Mouse (Mus musculus): ENCODE results near the gene Yipf3.

Yipf3 gene

DNA sequence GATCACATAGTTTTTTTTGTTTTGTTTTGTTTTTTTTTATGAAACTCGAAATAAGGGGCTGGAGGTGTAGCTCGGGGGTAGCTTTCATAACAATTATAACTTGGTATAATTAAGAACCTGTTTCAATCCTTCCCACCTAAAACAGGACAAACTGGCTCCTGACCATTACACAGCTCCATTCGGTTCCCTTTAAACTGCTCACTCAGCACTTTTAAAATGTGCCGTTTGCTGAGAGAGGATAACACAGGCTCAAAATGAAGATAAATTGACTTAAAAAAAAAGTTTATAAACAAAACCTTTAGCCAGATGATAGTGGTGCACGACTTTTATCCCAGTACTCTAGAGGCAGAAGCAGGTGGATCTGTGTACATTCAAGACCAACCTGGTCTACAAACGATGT, 37.5 kb downstream of the Yipf3 start:
- DNase-seq, result no peak

DNA sequence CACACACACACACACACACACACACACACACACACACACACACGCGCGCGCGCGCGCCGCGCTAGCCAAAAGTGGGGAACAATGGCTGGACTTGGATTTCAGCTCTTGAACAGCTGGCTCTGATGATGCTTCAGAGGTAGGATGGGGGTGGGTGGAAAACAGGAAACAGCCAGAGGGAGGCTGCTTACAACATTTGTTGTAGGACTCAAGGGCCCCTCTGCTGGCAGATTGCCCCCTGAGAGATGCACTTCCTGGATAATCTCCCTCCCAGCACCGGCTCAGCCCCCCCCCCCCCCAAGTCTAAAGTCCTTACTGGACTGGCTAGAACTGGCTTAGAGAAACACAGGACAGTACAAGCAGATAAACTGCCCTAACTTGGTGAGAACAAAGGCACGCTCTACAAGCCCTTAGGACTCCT, 39.8 kb downstream of the Yipf3 start:
- peak; percentile 34 for DNase-seq

GRCm38 (mm10) chr17:46296601-46297000, 48.7 kb downstream of the Yipf3 start:
- DNase-seq, result no peak

DNA sequence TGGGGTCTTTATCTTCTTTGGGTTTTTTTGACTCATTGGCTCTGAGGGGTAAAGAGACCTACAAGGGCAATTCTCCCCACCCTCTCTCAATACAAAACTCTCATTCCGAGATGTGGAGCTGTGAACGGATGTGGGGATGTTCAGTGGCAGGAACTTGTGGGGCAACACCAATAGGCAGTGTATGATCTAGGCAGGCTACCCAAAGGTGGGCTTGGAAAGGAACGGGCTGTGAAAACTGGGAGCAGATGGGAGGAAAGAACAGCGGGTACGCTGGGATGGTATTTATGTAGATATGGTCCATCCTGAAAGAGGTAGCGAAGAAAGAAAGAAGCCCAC, 49.1 kb downstream of the Yipf3 start:
- no peak for DNase-seq

DNA sequence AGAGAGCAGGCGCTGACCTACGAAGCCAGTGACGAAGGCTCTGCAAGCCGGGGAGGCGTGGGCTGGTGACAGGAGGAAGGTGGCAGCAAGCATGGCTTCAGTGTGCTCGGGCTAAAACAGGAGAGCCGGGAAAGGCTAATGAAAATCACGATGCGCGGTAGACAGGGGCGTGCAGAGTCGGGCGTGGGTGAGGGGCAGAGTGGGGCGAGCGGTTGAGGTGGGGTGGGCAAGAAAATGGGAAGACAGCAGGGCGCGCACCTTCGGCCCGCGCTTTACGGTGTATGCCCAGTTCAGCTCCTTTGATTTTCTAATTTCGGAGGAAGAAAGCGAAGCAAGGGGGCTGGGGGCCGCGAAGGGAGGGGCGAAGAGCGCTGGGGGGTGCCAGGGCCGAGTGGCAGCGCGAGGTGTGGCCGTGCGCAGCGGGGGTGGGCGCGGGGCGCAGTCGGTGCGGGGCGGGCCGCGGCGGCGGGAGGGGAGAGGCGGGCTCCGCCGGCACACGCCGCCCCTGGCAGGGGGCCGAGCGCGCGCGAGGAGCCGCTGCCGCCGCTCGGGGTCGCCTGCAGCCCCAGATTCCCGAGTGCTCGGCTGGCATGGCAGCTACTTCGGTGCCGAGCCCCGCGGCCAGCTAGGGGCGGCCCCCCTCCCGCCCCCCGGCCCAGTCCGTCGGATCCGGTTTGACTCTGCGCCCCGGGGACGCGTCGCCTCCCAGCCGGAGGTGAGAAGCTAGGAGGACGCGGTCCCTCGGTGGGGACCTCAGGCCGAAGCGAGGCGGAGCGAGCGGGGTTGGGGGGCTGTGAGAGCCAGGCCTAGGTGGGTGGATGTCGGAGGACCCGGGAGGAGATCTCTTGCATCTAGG, 49.7 kb downstream of the Yipf3 start, which contains the start of gene Dlk2:
Dlk2 (plus strand) TSS at position 58 of the 856 bp plus-strand sequence.
- no peak for DNase-seq

DNA sequence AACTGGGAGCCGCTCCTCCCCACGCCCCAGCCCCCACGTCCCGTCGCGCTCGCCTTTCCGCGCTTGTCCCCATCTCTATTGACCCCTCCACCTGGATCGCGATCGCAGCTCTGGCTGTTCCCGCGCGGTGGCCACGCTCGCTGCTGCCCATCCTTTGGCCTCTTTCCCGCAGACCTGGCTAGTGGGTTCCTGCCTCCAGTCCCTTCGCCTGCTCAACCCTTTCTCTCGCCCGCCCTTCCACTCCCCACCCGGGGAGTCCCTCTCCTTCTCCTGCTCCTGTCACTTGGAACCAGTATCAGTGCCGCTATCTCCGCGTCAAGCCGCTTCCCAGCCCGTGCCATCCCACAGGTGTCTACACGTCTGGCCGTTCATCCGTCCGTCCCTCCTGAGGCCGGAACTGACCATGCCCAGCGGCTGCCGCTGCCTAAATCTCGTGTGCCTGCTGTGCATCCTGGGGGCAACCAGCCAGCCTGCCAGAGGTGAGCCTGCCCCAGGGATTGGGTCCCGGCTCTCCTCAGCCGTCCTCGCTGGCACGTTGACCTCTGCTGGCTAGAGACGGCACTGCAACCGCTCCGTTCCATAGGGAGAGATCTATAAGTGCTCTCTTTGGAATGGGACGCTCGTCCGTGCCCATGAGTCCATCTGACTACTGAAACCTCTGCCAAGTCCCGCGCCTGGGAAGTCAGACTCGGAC, 50.5 kb downstream of the Yipf3 start:
- DNase-seq, result peak; percentile 77

DNA sequence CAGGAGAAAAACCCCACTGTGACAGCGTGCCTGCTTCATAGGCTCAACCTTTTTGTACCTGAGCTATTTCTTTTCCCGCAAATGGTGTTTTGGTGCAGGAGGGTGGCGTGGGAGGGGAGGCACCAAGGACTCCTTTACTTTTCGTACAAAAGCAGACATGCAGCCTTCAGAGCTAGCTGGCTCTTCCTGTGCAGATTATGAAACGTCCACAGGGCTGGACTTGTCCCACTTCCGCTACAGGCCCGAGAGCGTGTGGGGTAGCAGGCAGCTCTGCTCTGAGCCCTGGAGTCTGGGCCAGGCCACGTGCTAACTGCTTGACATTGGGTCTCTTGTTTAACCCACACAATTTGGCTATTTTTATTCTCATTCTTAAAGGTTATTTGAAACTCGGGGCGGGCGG, 54.0 kb downstream of the Yipf3 start:
- DNase-seq, result no peak

Data from liver (tissue).